Mouse (Mus musculus): Measurements from ENCODE around the gene Vegfd. TPM values are rescaled to one million over a fixed set of nuclear protein-coding genes. Genes with fewer than 3 reads are reported as not detected.

Vegfd gene
- total and polyA plus RNA-seq, 3 experiments = 0.06 TPM; not detected in 2

- H3K4me3 ChIP-seq (ENCODE audit: control insufficient read depth in 1 of 2, insufficient read depth in 1 of 2, low read depth in 2 of 2, low read length in 2 of 2) = no peak overlapping the region
- H3K27ac ChIP-seq (ENCODE audit: control insufficient read depth, low read depth, low read length) = no peak overlapping the region
- H3K36me3 ChIP-seq (ENCODE audit: control insufficient read depth in 1 of 2, insufficient read depth in 2 of 2, low read length in 2 of 2) = no peaks in the 10 kb centered on the region
- H3K4me1 ChIP-seq (ENCODE audit: control insufficient read depth in 1 of 2, insufficient read depth in 2 of 2, low read length in 2 of 2) = no peaks in the 10 kb centered on the region
- no peaks in the 10 kb centered on the region for H3K79me2 ChIP-seq (ENCODE audit: control insufficient read depth, insufficient read depth, low read length, poor library complexity)
- no peak for DNase-seq (ENCODE audit: low read depth, low spot score)
- H3K9ac ChIP-seq (ENCODE audit: control insufficient read depth, low read depth, low read length, poor library complexity, severe bottlenecking) = no peak overlapping the region
- H3K27me3 ChIP-seq (ENCODE audit: control insufficient read depth in 1 of 2, insufficient read depth in 2 of 2, low read length in 2 of 2) = no peaks in the 10 kb centered on the region; a peak in 2 of 4 replicates
- no peaks in the 10 kb centered on the region for H3K9me3 ChIP-seq (replicated peaks; ENCODE audit: insufficient read depth, low read length)
- TF ChIP-seq TAL1 (IDR thresholded peaks at IDR 0.05; ENCODE audit: low read length) = no peak
- no peak for TF ChIP-seq ETS1 (IDR thresholded peaks at IDR 0.05; ENCODE audit: low read depth, low read length)
- no peak for TF ChIP-seq POLR2AphosphoS5 (IDR thresholded peaks at IDR 0.05; ENCODE audit: borderline replicate concordance, low read depth, low read length)
- no peak for TF ChIP-seq MYC (IDR thresholded peaks at IDR 0.05; ENCODE audit: low read depth, low read length)
- TF ChIP-seq MAZ (IDR thresholded peaks at IDR 0.05; ENCODE audit: low read depth, low read length) = no peak
- no peak for TF ChIP-seq POLR2AphosphoS2 (IDR thresholded peaks at IDR 0.05; ENCODE audit: low read length)
- TF ChIP-seq ZNF384 (IDR thresholded peaks at IDR 0.05; ENCODE audit: low read depth, low read length) = no peak
- TF ChIP-seq POLR2A (IDR thresholded peaks at IDR 0.05; ENCODE audit: control insufficient read depth in 1 of 2, insufficient read depth in 1 of 2, low read depth in 1 of 2, low read length in 2 of 2, poor library complexity in 1 of 2) = no peak
- TF ChIP-seq SMC3 (IDR thresholded peaks at IDR 0.05; ENCODE audit: low read depth, low read length) = no peak
- no peak for TF ChIP-seq MXI1 (IDR thresholded peaks at IDR 0.05; ENCODE audit: low read depth, low read length)
- no peak for TF ChIP-seq RCOR1 (IDR thresholded peaks at IDR 0.05; ENCODE audit: low read depth, low read length)
- TF ChIP-seq KAT2A (conservative IDR thresholded peaks at IDR 0.05; ENCODE audit: low read depth, low read length) = no peak
These were observed 37.4 kb downstream of the Vegfd start for GRCm38 (mm10) chrX:164410562-164410961.

- Histone ChIP-seq H3K27me3 (ENCODE audit: control insufficient read depth in 1 of 2, insufficient read depth in 2 of 2, low read length in 2 of 2) (no peaks in the 10 kb centered on the region; a peak in 1 of 4 replicates), H3K79me2 (ENCODE audit: control insufficient read depth, insufficient read depth, low read length, poor library complexity) (peaks cover 16% of the 10 kb centered on the region), H3K27ac (ENCODE audit: control insufficient read depth, low read depth, low read length) (no peak overlapping the region), H3K4me1 (ENCODE audit: control insufficient read depth in 1 of 2, insufficient read depth in 2 of 2, low read length in 2 of 2) (peaks cover 16 to 17% of the 10 kb centered on the region in 2 experiments), H3K4me3 (ENCODE audit: control insufficient read depth in 1 of 2, insufficient read depth in 1 of 2, low read depth in 2 of 2, low read length in 2 of 2) (no peak overlapping the region), H3K9ac (ENCODE audit: control insufficient read depth, low read depth, low read length, poor library complexity, severe bottlenecking) (no peak overlapping the region), H3K9me3 (replicated peaks; ENCODE audit: insufficient read depth, low read length) (no peaks in the 10 kb centered on the region), H3K36me3 (ENCODE audit: control insufficient read depth in 1 of 2, insufficient read depth in 2 of 2, low read length in 2 of 2) (peaks cover 0 to 21% of the 10 kb centered on the region in 2 experiments; a peak in 2 of 4 replicates)
- TF ChIP-seq SMC3 (IDR thresholded peaks at IDR 0.05; ENCODE audit: low read depth, low read length) = no peak
- TF ChIP-seq POLR2A (IDR thresholded peaks at IDR 0.05; ENCODE audit: control insufficient read depth in 1 of 2, insufficient read depth in 1 of 2, low read depth in 1 of 2, low read length in 2 of 2, poor library complexity in 1 of 2) = no peak
- no peak for TF ChIP-seq USF2 (IDR thresholded peaks at IDR 0.05; ENCODE audit: borderline replicate concordance in 1 of 2, insufficient read depth in 1 of 2, low read depth in 1 of 2, low read length in 2 of 2)
- TF ChIP-seq RAD21 (IDR thresholded peaks at IDR 0.05; ENCODE audit: low read depth, low read length) = no peak
- no peak for TF ChIP-seq USF1 (IDR thresholded peaks at IDR 0.05; ENCODE audit: low read depth, low read length)
- TF ChIP-seq GATA1 (IDR thresholded peaks at IDR 0.05; ENCODE audit: low read depth, low read length) = peak; percentile 51; the same call in 1 of the 2 replicates
- TF ChIP-seq TCF12 (IDR thresholded peaks at IDR 0.05; ENCODE audit: low read depth, low read length) = peak; percentile 47; the same call in 1 of the 2 replicates
- no peak for TF ChIP-seq POLR2AphosphoS2 (IDR thresholded peaks at IDR 0.05; ENCODE audit: low read length)
- no peak for TF ChIP-seq MAX (IDR thresholded peaks at IDR 0.05; ENCODE audit: low read length)
- no peak for TF ChIP-seq HCFC1 (IDR thresholded peaks at IDR 0.05; ENCODE audit: low read depth, low read length)
- TF ChIP-seq NELFE (IDR thresholded peaks at IDR 0.05; ENCODE audit: low read depth, low read length) = no peak
- TF ChIP-seq CTCF (IDR thresholded peaks at IDR 0.05 in 2 of 3, conservative IDR thresholded peaks at IDR 0.05 in 1 of 3; ENCODE audit: control insufficient read depth in 1 of 3, insufficient read depth in 1 of 3, low read depth in 2 of 3, low read length in 3 of 3, poor library complexity in 1 of 3, severe bottlenecking in 1 of 3) = no peak
- TF ChIP-seq ELF1 (IDR thresholded peaks at IDR 0.05; ENCODE audit: low read depth, low read length) = no peak
- TF ChIP-seq MXI1 (IDR thresholded peaks at IDR 0.05; ENCODE audit: low read depth, low read length) = no peak; the same call in 1 of the 2 replicates
- TF ChIP-seq CHD2 (IDR thresholded peaks at IDR 0.05; ENCODE audit: low read length) = no peak
- TF ChIP-seq ETS1 (IDR thresholded peaks at IDR 0.05; ENCODE audit: low read depth, low read length) = peak; percentile 40
- TF ChIP-seq MYC (IDR thresholded peaks at IDR 0.05; ENCODE audit: low read depth, low read length) = no peak
- TF ChIP-seq RCOR1 (IDR thresholded peaks at IDR 0.05; ENCODE audit: low read depth, low read length) = 0 out of 2 replicates have a peak, but pooled peaks have one; percentile 33
- TF ChIP-seq TAL1 (IDR thresholded peaks at IDR 0.05; ENCODE audit: low read length) = no peak
- TF ChIP-seq ZMIZ1 (IDR thresholded peaks at IDR 0.05; ENCODE audit: low read depth, low read length) = no peak
- peak; percentile 62 to 66 for TF ChIP-seq EP300 (IDR thresholded peaks at IDR 0.05; ENCODE audit: low read depth in 1 of 2, low read length in 2 of 2)
- TF ChIP-seq MEF2A (IDR thresholded peaks at IDR 0.05; ENCODE audit: extremely low read depth, insufficient replicate concordance, low read depth, low read length, poor library complexity, severe bottlenecking) = 0 out of 2 replicates have a peak, but pooled peaks have one; percentile 34
- TF ChIP-seq MAFK (IDR thresholded peaks at IDR 0.05; ENCODE audit: borderline replicate concordance, low read depth, low read length) = no peak
- peak; percentile 40; the same call in 1 of the 2 replicates for TF ChIP-seq SIN3A (IDR thresholded peaks at IDR 0.05; ENCODE audit: low read length)
- no peak for TF ChIP-seq ZC3H11A (IDR thresholded peaks at IDR 0.05; ENCODE audit: low read depth, low read length)
- TF ChIP-seq CHD1 (IDR thresholded peaks at IDR 0.05; ENCODE audit: low read depth, low read length) = no peak
- TF ChIP-seq ZNF384 (IDR thresholded peaks at IDR 0.05; ENCODE audit: low read depth, low read length) = peak; percentile 12; the same call in 1 of the 2 replicates
- DNase-seq (ENCODE audit: low read depth, low spot score) = peak; percentile 42
These were observed 43.6 kb downstream of the Vegfd start for GRCm38 (mm10) chrX:164416803-164417202.
